Mouse (Mus musculus) limb, embryonic 12.5 days (tissue): ENCODE results near the gene Ankrd66. TPM values are rescaled to one million over a fixed set of nuclear protein-coding genes. Genes with fewer than 3 reads are reported as not detected.
"Not testable (repeated sequence)": the region's sequence is repeated elsewhere in the genome, so short reads cannot be mapped to it uniquely, and the experiment has no call there.

Source experiments
- ATAC-seq: fragments of 200-750 bp; cut with Nextera tagmentation; 2 replicates; pipeline ENCODE4 v1.8.0; 2017; ENCODE audit warnings: low read depth, moderate TSS enrichment; ENCODE audit not compliant: insufficient number of reproducible peaks, insufficient read depth, low FRiP score, low TSS enrichment
- H3K27ac ChIP-seq: fragments of 300-500 bp; sonication (generic); 2 replicates; pipeline ENCODE4 v1.5.1; 2016; ENCODE audit warnings: mild to moderate bottlenecking, moderate library complexity
- H3K27me3 ChIP-seq: fragments of 300-500 bp; sonication (generic); 2 replicates; pipeline ENCODE4 v1.6.1; 2016; ENCODE audit warnings: mild to moderate bottlenecking, moderate library complexity
- H3K36me3 ChIP-seq: fragments of 300-500 bp; sonication (generic); 2 replicates; pipeline ENCODE4 v1.6.1; 2016; ENCODE audit warnings: mild to moderate bottlenecking, moderate library complexity
- H3K4me1 ChIP-seq: fragments of 300-500 bp; sonication (generic); replicated peaks from 2 replicates; pipeline ENCODE4 v1.6.1; 2016
- H3K4me2 ChIP-seq: fragments of 300-500 bp; sonication (generic); 2 replicates; pipeline ENCODE4 v1.6.1; 2016; ENCODE audit warnings: mild to moderate bottlenecking, moderate library complexity
- H3K4me3 ChIP-seq: fragments of 300-500 bp; sonication (generic); replicated peaks from 2 replicates; pipeline ENCODE4 v1.5.1; 2016; ENCODE audit warnings: mild to moderate bottlenecking
- H3K9ac ChIP-seq: fragments of 300-500 bp; sonication (generic); replicated peaks from 2 replicates; pipeline ENCODE4 v1.6.1; 2016; ENCODE audit warnings: mild to moderate bottlenecking, moderate library complexity
- H3K9me3 ChIP-seq: fragments of 300-500 bp; sonication (generic); 2 replicates; pipeline ENCODE4 v1.6.1; 2016; ENCODE audit warnings: mild to moderate bottlenecking, moderate library complexity
- WGBS: fragments of 180-500 bp; shearing (Covaris S2); methylation state at CpG from one replicate; pipeline ENCODE4 v1.1.7; 2016; 5-methylcytosine and 5-hydroxymethylcytosine counted together
- polyA plus RNA-seq: library from polyadenylated mRNA; unstranded; fragments of >200 nt; fragmentation: Nextera tagmentation; extraction: Ambion mirVana; gene quantifications from 2 replicates; pipeline ENCODE4 v1.2.1, GENCODE M21; 2016

Ankrd66 gene
- polyA plus RNA-seq, 1 experiment from 2014 or later: not detected

- H3K4me2 ChIP-seq: no peak overlapping the region
- no peaks in the 10 kb centered on the region for H3K27me3 ChIP-seq
- WGBS: 91% methylated on average over 1 of the region's 1 CpGs
- ATAC-seq: no peak
- H3K9me3 ChIP-seq: no peaks in the 10 kb centered on the region
- no peaks in the 10 kb centered on the region for H3K36me3 ChIP-seq
- H3K27ac ChIP-seq: no peak overlapping the region
- no peak overlapping the region for H3K9ac ChIP-seq
- H3K4me3 ChIP-seq: no peak overlapping the region
- H3K4me1 ChIP-seq: no peaks in the 10 kb centered on the region
These were observed 42.9 kb downstream of the Ankrd66 start for GRCm38 (mm10) chr17:43500513-43500912.

DNA sequence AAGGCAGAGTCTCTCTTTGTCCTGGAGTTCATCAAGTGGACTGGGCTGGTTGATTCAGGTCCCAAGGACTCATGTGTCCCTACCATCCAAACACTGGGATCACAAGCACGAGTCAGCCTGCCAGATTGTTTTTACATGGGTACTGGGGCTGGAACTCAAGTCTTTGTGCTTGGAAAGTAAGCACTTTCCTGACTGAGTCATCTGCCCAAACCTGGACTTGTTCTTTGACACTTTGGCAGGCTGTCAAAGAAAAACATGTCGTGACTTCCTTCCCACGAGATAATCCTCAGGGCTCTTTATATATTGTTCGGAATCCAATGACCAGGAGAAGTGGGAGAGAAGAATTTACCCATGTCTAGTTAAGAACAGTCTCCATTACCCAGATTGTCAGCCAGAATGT is 45.9 kb downstream of the Ankrd66 start:
- WGBS: 92% methylated on average over 4 of the region's 4 CpGs
- H3K4me2 ChIP-seq: no peak overlapping the region
- ATAC-seq: no peak
- no peaks in the 10 kb centered on the region for H3K4me1 ChIP-seq
- H3K27ac ChIP-seq: no peak overlapping the region
- no peak overlapping the region for H3K4me3 ChIP-seq
- H3K27me3 ChIP-seq: no peaks in the 10 kb centered on the region
- H3K36me3 ChIP-seq: no peaks in the 10 kb centered on the region
- no peak overlapping the region for H3K9ac ChIP-seq
- H3K9me3 ChIP-seq: no peaks in the 10 kb centered on the region

- 90% methylated on average over 5 of the region's 5 CpGs for WGBS
- H3K27ac ChIP-seq: no peak overlapping the region
- no peak for ATAC-seq
These were observed 47.9 kb downstream of the Ankrd66 start for GRCm38 (mm10) chr17:43495502-43495901.

GRCm38 (mm10) chr17:43490371-43490770 is 53.1 kb downstream of the Ankrd66 start:
- not testable (repeated sequence) for H3K4me3 ChIP-seq, H3K9me3 ChIP-seq, H3K27me3 ChIP-seq, H3K27ac ChIP-seq, H3K4me2 ChIP-seq, H3K9ac ChIP-seq, H3K4me1 ChIP-seq, H3K36me3 ChIP-seq, ATAC-seq
- WGBS: 96% methylated on average over 8 of the region's 10 CpGs

More at GRCm38 (mm10) chr17:43495502-43495901, 47.9 kb downstream of the Ankrd66 start:
- H3K4me3 ChIP-seq: no peak overlapping the region
- H3K4me2 ChIP-seq: no peak overlapping the region
- H3K27me3 ChIP-seq: no peaks in the 10 kb centered on the region
- H3K9me3 ChIP-seq: no peaks in the 10 kb centered on the region
- H3K4me1 ChIP-seq: no peaks in the 10 kb centered on the region
- H3K36me3 ChIP-seq: no peaks in the 10 kb centered on the region
- no peak overlapping the region for H3K9ac ChIP-seq

- no peaks in the 10 kb centered on the region for H3K27me3 ChIP-seq
- 87% methylated on average over 2 of the region's 2 CpGs for WGBS
- H3K4me3 ChIP-seq: no peak overlapping the region
- no peaks in the 10 kb centered on the region for H3K9me3 ChIP-seq
- H3K27ac ChIP-seq: no peak overlapping the region
- H3K4me1 ChIP-seq: no peaks in the 10 kb centered on the region
- H3K36me3 ChIP-seq: no peaks in the 10 kb centered on the region
- H3K4me2 ChIP-seq: no peak overlapping the region
- ATAC-seq: no peak
- H3K9ac ChIP-seq: no peak overlapping the region
These were observed 54.8 kb downstream of the Ankrd66 start for GRCm38 (mm10) chr17:43488439-43489151.

DNA sequence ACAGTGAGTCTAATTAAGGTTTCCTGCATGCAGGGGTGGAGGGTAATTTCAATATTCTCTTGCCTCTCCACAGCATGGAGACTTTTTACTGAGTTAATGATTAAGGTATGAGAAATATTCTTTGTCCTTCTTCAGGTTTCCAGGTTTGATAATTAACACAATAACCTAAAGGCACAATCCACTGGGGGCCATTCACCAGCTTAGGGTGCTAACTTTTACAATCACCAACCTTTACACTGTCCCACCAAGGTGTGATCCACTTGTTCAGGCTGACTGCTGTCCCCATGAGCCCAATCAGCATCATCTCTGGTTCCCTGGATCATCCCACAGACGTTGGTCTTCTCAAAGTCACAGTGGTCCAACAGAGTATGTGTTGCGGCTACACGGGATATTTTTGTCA is 57.5 kb downstream of the Ankrd66 start:
- H3K9me3 ChIP-seq: no peaks in the 10 kb centered on the region
- H3K36me3 ChIP-seq: no peaks in the 10 kb centered on the region
- H3K9ac ChIP-seq: no peak overlapping the region
- H3K4me2 ChIP-seq: no peak overlapping the region
- no peak overlapping the region for H3K4me3 ChIP-seq
- H3K27me3 ChIP-seq: no peaks in the 10 kb centered on the region
- 80% methylated on average over 3 of the region's 3 CpGs for WGBS
- no peak for ATAC-seq
- no peak overlapping the region for H3K27ac ChIP-seq
- no peaks in the 10 kb centered on the region for H3K4me1 ChIP-seq

Other genes starting within 250 kb of the Ankrd66 start
- 10.2 and 12.2 TPM in 2 replicates for gene Adgrf5, start 183.2 kb downstream of the Ankrd66 start, polyA plus RNA-seq
- gene Mep1a, start 40.8 kb downstream of the Ankrd66 start, polyA plus RNA-seq: not detected in 2 replicates
- 6.4 and 7.6 TPM in 2 replicates for gene Pla2g7, start 24.5 kb upstream of the Ankrd66 start, polyA plus RNA-seq
- 0.04 TPM in 1 of 2 replicates, not detected in the other for gene Tdrd6, start 86.7 kb upstream of the Ankrd66 start, polyA plus RNA-seq
- 49.3 and 55.9 TPM in 2 replicates for gene Slc25a27, start 123.6 kb upstream of the Ankrd66 start, polyA plus RNA-seq
- 29.1 and 30.5 TPM in 2 replicates for gene Cyp39a1, start 123.8 kb upstream of the Ankrd66 start, polyA plus RNA-seq